Mouse (Mus musculus) MEL (cell line): ENCODE results near the gene Isca1.
"Not testable (repeated sequence)": the region's sequence is repeated elsewhere in the genome, so short reads cannot be mapped to it uniquely, and the experiment has no call there.

Source experiments
- CHD1 ChIP-seq: IDR thresholded peaks from 2 replicates; pipeline ENCODE4 v1.6.1; 2012; ENCODE audit warnings: low read depth, mild to moderate bottlenecking, inconsistent platforms, low read length, improper control_type of control experiment
- CHD2 ChIP-seq: IDR thresholded peaks from 2 replicates; pipeline ENCODE4 v1.6.1; 2011; ENCODE audit warnings: low read length, improper control_type of control experiment
- CTCF ChIP-seq, 3 experiments: IDR thresholded peaks in 2 of 3; conservative IDR thresholded peaks in 1 of 3; 2 replicates each; pipeline ENCODE4 v1.5.1; 2011 to 2012; ENCODE audit warnings: low read length in 3 of 3, low read depth in 2 of 3, mild to moderate bottlenecking in 2 of 3, improper control_type of control experiment in 1 of 3, inconsistent platforms in 1 of 3, mixed read lengths in 1 of 3, moderate library complexity in 1 of 3; ENCODE audit not compliant: control insufficient read depth in 1 of 3, insufficient read depth in 1 of 3, poor library complexity in 1 of 3, severe bottlenecking in 1 of 3
- EP300 ChIP-seq, 2 experiments: IDR thresholded peaks; 2 replicates each; pipeline ENCODE4 v1.6.1; 2011; ENCODE audit warnings: improper control_type of control experiment in 2 of 2, low read length in 2 of 2, low read depth in 1 of 2, mild to moderate bottlenecking in 1 of 2
- HCFC1 ChIP-seq: IDR thresholded peaks from 2 replicates; pipeline ENCODE4 v1.6.1; 2012; ENCODE audit warnings: low read depth, mild to moderate bottlenecking, inconsistent platforms, low read length, improper control_type of control experiment, moderate library complexity
- MAX ChIP-seq: IDR thresholded peaks from 2 replicates; pipeline ENCODE4 v1.6.1; 2011; ENCODE audit warnings: low read length, improper control_type of control experiment
- NELFE ChIP-seq: IDR thresholded peaks from 2 replicates; pipeline ENCODE4 v1.6.1; 2011; ENCODE audit warnings: low read depth, low read length, improper control_type of control experiment
- POLR2AphosphoS2 ChIP-seq: IDR thresholded peaks from 2 replicates; pipeline ENCODE4 v1.6.1; 2011; ENCODE audit warnings: low read length, improper control_type of control experiment
- TBP ChIP-seq: IDR thresholded peaks from 2 replicates; pipeline ENCODE4 v1.8.0; 2011; ENCODE audit warnings: low read depth, low read length, improper control_type of control experiment
- USF1 ChIP-seq: IDR thresholded peaks from 2 replicates; pipeline ENCODE4 v1.6.1; 2014; ENCODE audit warnings: low read depth, mild to moderate bottlenecking, inconsistent platforms, low read length, improper control_type of control experiment, moderate library complexity
- ZMIZ1 ChIP-seq: IDR thresholded peaks from 2 replicates; pipeline ENCODE4 v1.6.1; 2012; ENCODE audit warnings: low read depth, mild to moderate bottlenecking, inconsistent platforms, low read length, improper control_type of control experiment, moderate library complexity

DNA sequence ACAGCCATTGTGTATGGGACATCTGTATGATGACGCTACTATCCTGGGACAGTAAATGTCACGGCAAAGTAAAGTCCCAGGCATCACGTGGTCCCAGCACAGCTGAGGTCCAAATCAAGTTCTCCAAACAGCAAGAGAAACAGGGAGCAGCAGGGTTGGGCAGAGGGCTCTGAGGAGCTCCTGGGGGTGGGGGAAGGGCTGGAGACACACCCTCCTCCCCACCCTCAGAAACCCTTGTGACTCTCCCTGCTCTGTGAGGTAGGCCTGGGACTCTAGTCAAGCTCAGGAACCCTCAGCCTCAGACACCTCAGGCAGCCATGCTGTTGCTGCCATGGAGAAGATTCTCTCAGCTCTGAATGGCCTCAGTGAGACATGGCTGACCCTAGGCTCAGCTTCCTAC, 57.6 kb downstream of the Isca1 start, which contains the start of gene Spata31d1b:
- TF ChIP-seq CTCF (IDR thresholded peaks at IDR 0.05 in 2 of 3, conservative IDR thresholded peaks at IDR 0.05 in 1 of 3; ENCODE audit: control insufficient read depth in 1 of 3, insufficient read depth in 1 of 3, low read depth in 2 of 3, low read length in 3 of 3, poor library complexity in 1 of 3, severe bottlenecking in 1 of 3); EP300 (IDR thresholded peaks at IDR 0.05; ENCODE audit: low read depth in 1 of 2, low read length in 2 of 2); HCFC1; USF1; POLR2AphosphoS2; MAX; NELFE; CHD2; CHD1; TBP; ZMIZ1: not testable (repeated sequence)
